Mouse (Mus musculus) liver, embryonic 12.5 days (tissue): ENCODE results near the gene Klk1b27. TPM values are rescaled to one million over a fixed set of nuclear protein-coding genes. Genes with fewer than 3 reads are reported as not detected.
"Not testable (repeated sequence)": the region's sequence is repeated elsewhere in the genome, so short reads cannot be mapped to it uniquely, and the experiment has no call there.

ENCODE experiments used
- ATAC-seq: fragments of 200-750 bp; cut with Nextera tagmentation; 2 replicates; pipeline ENCODE4 v1.8.0; 2017; ENCODE audit warnings: moderate number of reproducible peaks, mild to moderate bottlenecking, moderate library complexity
- H3K27ac ChIP-seq: fragments of 300-500 bp; sonication (generic); 2 replicates; pipeline ENCODE4 v1.5.1; 2016; ENCODE audit warnings: mild to moderate bottlenecking
- H3K27me3 ChIP-seq: fragments of 300-500 bp; sonication (generic); replicated peaks from 2 replicates; pipeline ENCODE4 v1.6.1; 2016; ENCODE audit warnings: mild to moderate bottlenecking, moderate library complexity
- H3K36me3 ChIP-seq: fragments of 300-500 bp; sonication (generic); 2 replicates; pipeline ENCODE4 v1.6.1; 2016; ENCODE audit warnings: mild to moderate bottlenecking, moderate library complexity
- H3K4me1 ChIP-seq: fragments of 300-500 bp; sonication (generic); 2 replicates; pipeline ENCODE4 v1.6.1; 2016
- H3K4me2 ChIP-seq: fragments of 300-500 bp; sonication (generic); 2 replicates; pipeline ENCODE4 v1.6.1; 2016; ENCODE audit warnings: mild to moderate bottlenecking, moderate library complexity
- H3K4me3 ChIP-seq: fragments of 300-500 bp; sonication (generic); 2 replicates; pipeline ENCODE4 v1.5.1; 2016; ENCODE audit warnings: mild to moderate bottlenecking, moderate library complexity
- H3K9ac ChIP-seq: fragments of 300-500 bp; sonication (generic); 2 replicates; pipeline ENCODE4 v1.6.1; 2016; ENCODE audit warnings: mild to moderate bottlenecking, moderate library complexity
- H3K9me3 ChIP-seq: fragments of 300-500 bp; sonication (generic); replicated peaks from 2 replicates; pipeline ENCODE4 v1.6.1; 2016; ENCODE audit warnings: mild to moderate bottlenecking, moderate library complexity
- WGBS: fragments of 180-500 bp; shearing (Covaris S2); methylation state at CpG from one replicate; pipeline ENCODE4 v1.1.7; 2016; ENCODE audit not compliant: insufficient replicate concordance; 5-methylcytosine and 5-hydroxymethylcytosine counted together
- polyA plus RNA-seq: library from polyadenylated mRNA; unstranded; fragments of >200 nt; fragmentation: Nextera tagmentation; extraction: Ambion mirVana; gene quantifications from 2 replicates; pipeline ENCODE4 v1.2.1, GENCODE M21; 2016

Klk1b27 gene
- polyA plus RNA-seq = not detected in 2 replicates

DNA sequence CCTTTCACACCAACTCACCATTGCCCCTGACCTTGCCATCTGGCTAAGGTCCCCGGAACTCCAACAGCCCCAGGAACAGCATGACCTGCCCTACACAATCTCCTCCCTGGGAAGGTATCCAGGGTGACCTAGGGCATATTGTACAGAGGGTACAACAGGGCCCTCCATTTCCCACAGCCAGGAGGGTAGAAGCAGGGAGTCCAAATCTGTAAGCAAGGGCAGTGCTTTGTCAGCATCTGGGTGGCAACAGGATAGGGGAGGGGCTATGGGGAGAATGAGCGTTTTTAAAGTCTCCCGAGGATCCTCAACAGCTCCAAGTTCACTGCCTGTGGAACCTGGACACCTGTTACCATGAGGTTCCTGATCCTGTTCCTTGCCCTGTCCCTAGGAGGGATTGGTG lies at the start of gene Klk1b27:
Gene Klk1b27, plus strand, starts transcription at position 301 of the 400 bp plus-strand sequence.
- not testable (repeated sequence) for H3K36me3 ChIP-seq, H3K4me3 ChIP-seq, H3K4me2 ChIP-seq, H3K9ac ChIP-seq, H3K9me3 ChIP-seq, H3K27ac ChIP-seq, H3K4me1 ChIP-seq, ATAC-seq, H3K27me3 ChIP-seq
- WGBS = 45% methylated on average over 3 of the region's 3 CpGs

DNA sequence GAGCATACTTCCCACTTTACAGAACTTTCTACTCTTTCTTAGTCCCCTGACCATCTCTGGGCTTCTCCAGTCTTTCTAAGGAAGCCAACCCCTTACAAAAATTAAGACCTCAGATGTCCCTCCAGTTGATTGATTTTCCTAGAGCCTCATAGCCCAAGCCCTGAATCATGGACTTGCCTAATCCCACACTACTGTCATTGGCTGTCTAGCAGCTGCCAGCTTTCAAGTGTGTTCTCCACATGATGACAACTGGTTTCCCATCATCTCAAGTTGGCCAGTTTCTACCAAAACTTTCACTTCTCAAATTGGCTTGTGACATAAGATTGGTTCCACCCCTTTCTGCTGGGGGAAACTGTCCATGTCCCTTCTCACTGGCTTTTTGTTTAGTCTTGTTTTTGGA lies 47.2 kb upstream of the Klk1b27 start:
- Histone ChIP-seq H3K27me3 (no peaks in the 10 kb centered on the region), H3K36me3 (no peaks in the 10 kb centered on the region), H3K27ac (no peak overlapping the region), H3K9ac (no peak overlapping the region), H3K4me3 (no peak overlapping the region), H3K4me2 (no peak overlapping the region), H3K4me1 (no peaks in the 10 kb centered on the region), H3K9me3 (no peaks in the 10 kb centered on the region)
- no peak for ATAC-seq

DNA sequence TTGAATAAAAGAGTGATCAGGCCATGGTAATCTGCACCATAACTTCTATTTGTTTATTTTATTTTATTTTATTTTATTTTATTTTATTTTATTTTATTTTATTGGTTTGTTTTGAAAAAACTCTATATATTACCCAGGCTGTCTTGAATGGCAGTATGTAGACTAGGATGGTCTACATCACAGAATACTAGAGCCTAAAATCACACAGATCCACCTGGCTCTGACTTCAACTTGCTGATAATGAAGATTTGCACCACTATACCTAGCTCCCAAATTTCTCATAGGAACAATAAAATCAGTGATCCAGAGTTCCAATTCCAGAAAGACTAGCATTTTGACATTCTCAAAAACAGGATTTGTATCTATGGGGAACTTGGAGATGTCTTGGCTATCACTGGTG lies 40.2 kb upstream of the Klk1b27 start, which contains the start of gene Klk1b26:
Gene Klk1b26, plus strand, starts transcription at position 301 of the 400 bp plus-strand sequence.
- H3K27me3 ChIP-seq, H3K4me1 ChIP-seq, ATAC-seq, H3K9ac ChIP-seq, H3K4me2 ChIP-seq, H3K36me3 ChIP-seq, H3K27ac ChIP-seq, H3K9me3 ChIP-seq, H3K4me3 ChIP-seq: not testable (repeated sequence)

DNA sequence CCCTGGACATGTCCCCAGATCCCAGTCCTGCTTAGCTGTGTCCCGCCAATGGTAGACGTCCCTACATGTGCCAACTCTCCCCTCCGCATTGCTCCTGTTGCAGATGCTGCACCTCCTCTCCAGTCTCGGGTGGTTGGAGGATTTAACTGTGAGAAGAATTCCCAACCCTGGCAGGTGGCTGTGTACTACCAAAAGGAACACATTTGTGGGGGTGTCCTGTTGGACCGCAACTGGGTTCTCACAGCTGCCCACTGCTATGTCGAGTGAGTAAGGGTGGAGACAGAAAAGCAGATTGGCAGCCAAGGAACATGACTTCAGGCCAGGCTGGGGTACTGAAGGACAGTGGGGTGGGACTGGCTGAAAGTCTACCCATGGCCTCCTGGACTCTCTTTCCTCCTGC lies 37.4 kb upstream of the Klk1b27 start:
- not testable (repeated sequence) for H3K27ac ChIP-seq, ATAC-seq, H3K9ac ChIP-seq, H3K9me3 ChIP-seq, H3K4me3 ChIP-seq, H3K36me3 ChIP-seq, H3K27me3 ChIP-seq, H3K4me2 ChIP-seq, H3K4me1 ChIP-seq
- 67% methylated on average over 6 of the region's 6 CpGs for WGBS

DNA sequence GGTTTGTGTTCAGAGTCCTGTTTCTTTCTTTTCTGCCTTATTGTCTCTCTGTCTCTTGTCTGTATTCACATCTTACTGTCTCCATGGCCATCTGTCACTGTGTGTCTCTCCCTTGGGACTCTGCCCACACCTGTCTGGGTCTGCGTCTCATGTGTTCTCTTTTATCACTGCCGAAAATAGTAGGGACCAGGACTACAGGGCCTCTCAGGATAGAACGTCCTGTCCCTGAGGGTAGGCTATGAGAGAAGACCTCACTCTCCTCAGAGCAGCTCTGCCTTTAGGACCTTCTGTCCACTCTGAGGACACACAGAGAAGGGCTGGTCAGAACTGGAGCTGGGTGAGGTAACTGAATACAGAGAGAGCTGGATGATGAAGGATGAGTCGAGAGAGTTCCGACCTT lies 37.0 kb upstream of the Klk1b27 start:
- H3K27ac ChIP-seq = no peak overlapping the region
- H3K4me2 ChIP-seq = no peak overlapping the region
- H3K36me3 ChIP-seq = no peaks in the 10 kb centered on the region
- H3K4me1 ChIP-seq = no peaks in the 10 kb centered on the region
- 75% methylated on average over 5 of the region's 5 CpGs for WGBS
- no peaks in the 10 kb centered on the region for H3K9me3 ChIP-seq
- H3K9ac ChIP-seq = no peak overlapping the region
- H3K4me3 ChIP-seq = no peak overlapping the region
- H3K27me3 ChIP-seq = no peaks in the 10 kb centered on the region
- no peak for ATAC-seq

DNA sequence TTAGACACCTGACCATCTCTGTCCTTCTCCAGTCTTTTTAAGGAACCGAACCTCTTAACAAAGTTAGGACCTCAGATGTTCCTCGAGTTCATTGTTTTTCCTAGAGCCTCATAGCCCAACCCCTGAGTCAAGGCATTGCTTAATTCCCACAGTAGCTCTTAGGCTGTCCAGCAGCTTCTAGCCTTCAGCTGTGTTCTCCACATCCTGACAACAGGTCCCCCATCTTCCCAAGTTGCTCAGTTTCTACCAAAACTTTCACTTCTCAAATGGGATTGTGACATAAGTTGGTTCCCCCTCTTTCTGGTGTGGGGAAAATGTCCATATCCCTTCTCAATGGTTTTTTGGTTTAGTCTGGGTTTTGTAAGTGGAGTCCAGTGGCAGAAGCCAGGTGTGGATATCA lies 20.0 kb downstream of the Klk1b27 start:
- Histone ChIP-seq H3K4me2 (no peak overlapping the region), H3K4me1 (no peaks in the 10 kb centered on the region), H3K9me3 (no peaks in the 10 kb centered on the region), H3K27ac (no peak overlapping the region), H3K9ac (no peak overlapping the region), H3K36me3 (no peaks in the 10 kb centered on the region), H3K4me3 (no peak overlapping the region), H3K27me3 (no peaks in the 10 kb centered on the region)
- ATAC-seq = no peak
- 64% methylated on average over 2 of the region's 2 CpGs for WGBS

DNA sequence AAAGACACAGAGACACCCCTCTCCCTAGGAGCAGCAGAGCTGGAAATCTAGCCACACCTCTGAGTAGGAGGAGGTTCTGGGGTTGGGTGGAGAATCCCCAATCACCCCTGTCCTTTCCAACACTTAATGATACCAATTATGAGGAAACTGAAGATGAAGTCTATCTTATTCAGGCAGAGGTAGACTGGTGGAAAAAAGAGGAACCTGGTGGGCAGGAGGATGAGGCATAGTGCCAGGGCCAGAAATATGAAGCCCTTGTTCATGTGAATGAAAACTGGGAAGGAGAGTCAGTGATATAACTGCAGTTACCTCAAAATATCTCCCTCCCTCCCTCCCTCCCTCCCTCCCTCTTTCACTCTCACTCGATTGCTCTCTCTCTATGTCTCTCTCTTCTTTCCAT lies 25.6 kb downstream of the Klk1b27 start:
- no peak for ATAC-seq
- 44% methylated on average over 1 of the region's 1 CpGs for WGBS
- Histone ChIP-seq H3K9me3 (0 out of 2 replicates have a peak, but pooled peaks cover 1% of the 10 kb centered on the region), H3K27me3 (no peaks in the 10 kb centered on the region), H3K4me1 (no peaks in the 10 kb centered on the region), H3K4me2 (no peak overlapping the region), H3K9ac (no peak overlapping the region), H3K4me3 (no peak overlapping the region), H3K27ac (no peak overlapping the region), H3K36me3 (no peaks in the 10 kb centered on the region)

DNA sequence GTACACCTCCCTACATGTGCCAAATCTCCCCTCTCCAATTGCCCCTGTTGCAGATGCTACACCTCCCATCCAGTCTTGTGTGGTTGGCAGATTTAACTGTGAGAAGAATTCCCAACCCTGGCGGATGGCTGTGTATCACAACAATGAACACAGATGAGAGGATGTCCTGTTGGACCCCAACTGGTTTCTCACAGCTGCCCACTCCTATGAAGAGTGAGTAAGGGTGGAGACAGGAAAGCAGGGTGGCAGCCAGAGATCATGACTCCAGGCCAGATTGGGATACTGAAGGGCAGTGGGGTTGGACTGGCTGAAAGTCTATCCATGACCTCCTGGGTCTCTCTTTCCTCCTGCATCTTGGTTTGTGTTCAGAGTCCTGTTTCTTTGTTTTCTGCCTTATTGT lies 44.0 kb downstream of the Klk1b27 start:
- ATAC-seq = no peak
- Histone ChIP-seq H3K9ac (no peak overlapping the region), H3K9me3 (no peaks in the 10 kb centered on the region), H3K4me3 (no peak overlapping the region), H3K27me3 (no peaks in the 10 kb centered on the region), H3K36me3 (no peaks in the 10 kb centered on the region), H3K4me1 (no peaks in the 10 kb centered on the region), H3K4me2 (no peak overlapping the region), H3K27ac (no peak overlapping the region)
- 81% methylated on average over 1 of the region's 1 CpGs for WGBS

DNA sequence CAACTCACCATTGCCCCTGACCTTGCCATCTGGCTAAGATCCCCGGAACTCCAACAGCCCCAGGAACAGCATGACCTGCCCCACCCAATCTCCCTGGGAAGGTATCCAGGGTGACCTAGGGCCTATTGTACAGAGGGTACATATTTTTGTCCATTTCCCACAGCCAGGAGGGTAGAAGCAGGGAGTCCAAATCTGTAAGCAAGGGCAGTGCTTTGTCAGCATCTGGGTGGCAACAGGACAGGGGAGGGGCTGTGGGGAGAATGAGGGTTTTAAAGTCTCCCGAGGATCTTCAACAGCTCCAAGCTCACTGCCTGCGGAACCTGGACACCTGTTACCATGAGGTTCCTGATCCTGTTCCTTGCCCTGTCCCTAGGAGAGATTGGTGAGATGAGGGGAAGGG lies 49.9 kb downstream of the Klk1b27 start, which contains the start of gene Klk1b21:
Gene Klk1b21, plus strand, starts transcription at position 301 of the 400 bp plus-strand sequence.
- not testable (repeated sequence) for ATAC-seq, H3K27ac ChIP-seq, H3K9me3 ChIP-seq, H3K9ac ChIP-seq, H3K27me3 ChIP-seq, H3K36me3 ChIP-seq, H3K4me1 ChIP-seq, H3K4me3 ChIP-seq, H3K4me2 ChIP-seq
- 73% methylated on average over 3 of the region's 3 CpGs for WGBS

Other genes with a start within 250 kb of the Klk1b27 start
- gene Klk7, start 241.0 kb upstream of the Klk1b27 start, polyA plus RNA-seq = not detected in 2 replicates
- not detected in 2 replicates for gene Klk6, start 227.8 kb upstream of the Klk1b27 start, polyA plus RNA-seq
- not detected in 2 replicates for gene Klk5, start 210.3 kb upstream of the Klk1b27 start, polyA plus RNA-seq
- gene Klk4, start 171.1 kb upstream of the Klk1b27 start, polyA plus RNA-seq = not detected in 2 replicates
- not detected in 2 replicates for gene Klk15, start 118.5 kb upstream of the Klk1b27 start, polyA plus RNA-seq
- not detected in 2 replicates for gene Klk1b8, start 101.6 kb upstream of the Klk1b27 start, polyA plus RNA-seq
- gene Klk1b1, start 85.5 kb upstream of the Klk1b27 start, polyA plus RNA-seq = not detected in 2 replicates
- gene Klk1b9, start 76.2 kb upstream of the Klk1b27 start, polyA plus RNA-seq = not detected in 2 replicates
- gene Klk1b11, start 56.4 kb upstream of the Klk1b27 start, polyA plus RNA-seq = not detected in 2 replicates
- not detected in 2 replicates for gene Klk1b26, start 40.1 kb upstream of the Klk1b27 start, polyA plus RNA-seq
- not detected in 2 replicates for gene Klk1b21, start 50.0 kb downstream of the Klk1b27 start, polyA plus RNA-seq
- not detected in 2 replicates for gene Klk1b22, start 60.4 kb downstream of the Klk1b27 start, polyA plus RNA-seq
- gene Klk1b16, start 84.5 kb downstream of the Klk1b27 start, polyA plus RNA-seq = not detected in 2 replicates
- gene Klk1b24, start 135.9 kb downstream of the Klk1b27 start, polyA plus RNA-seq = not detected in 2 replicates
- not detected in 2 replicates for gene Klk1b3, start 145.9 kb downstream of the Klk1b27 start, polyA plus RNA-seq
- not detected in 2 replicates for gene Klk1b4, start 155.1 kb downstream of the Klk1b27 start, polyA plus RNA-seq
- gene Klk1b5, start 163.7 kb downstream of the Klk1b27 start, polyA plus RNA-seq = not detected in 2 replicates
- gene Klk1, start 173.1 kb downstream of the Klk1b27 start, polyA plus RNA-seq = not detected in 2 replicates
- gene Gm36864, start 183.9 kb downstream of the Klk1b27 start, polyA plus RNA-seq = 0.08 TPM in 1 of 2 replicates, not detected in the other
- gene 1700028J19Rik, start 194.4 kb downstream of the Klk1b27 start, polyA plus RNA-seq = 1.8 and 1.9 TPM in 2 replicates
- gene 2410002F23Rik, start 194.4 kb downstream of the Klk1b27 start, polyA plus RNA-seq = 64.3 and 66.7 TPM in 2 replicates
- gene Acp4, start 205.1 kb downstream of the Klk1b27 start, polyA plus RNA-seq = not detected in 2 replicates
- gene Gm15517, start 209.2 kb downstream of the Klk1b27 start, polyA plus RNA-seq = not detected in 2 replicates